Mouse (Mus musculus) neural tube, embryonic 12.5 days (tissue): ENCODE results near the gene Anapc2. TPM values are rescaled to one million over a fixed set of nuclear protein-coding genes. Genes with fewer than 3 reads are reported as not detected.
A peak's percentile ranks its signal among the peaks of the same experiment; 100 is the strongest.

Experiments used
- ATAC-seq: fragments of 200-750 bp; cut with Nextera tagmentation; 2 replicates; pipeline ENCODE4 v1.8.0; 2017; ENCODE audit warnings: low read depth, mild to moderate bottlenecking, moderate TSS enrichment, moderate library complexity; ENCODE audit not compliant: low FRiP score
- H3K27ac ChIP-seq: fragments of 300-500 bp; sonication (generic); 2 replicates; pipeline ENCODE4 v1.5.1; 2016
- H3K27me3 ChIP-seq: fragments of 300-500 bp; sonication (generic); replicated peaks from 2 replicates; pipeline ENCODE4 v1.6.1; 2016; ENCODE audit warnings: mild to moderate bottlenecking
- H3K36me3 ChIP-seq: fragments of 300-500 bp; sonication (generic); 2 replicates; pipeline ENCODE4 v1.6.1; 2016; ENCODE audit warnings: mild to moderate bottlenecking
- H3K4me1 ChIP-seq: fragments of 300-500 bp; sonication (generic); 2 replicates; pipeline ENCODE4 v1.6.1; 2016
- H3K4me2 ChIP-seq: fragments of 300-500 bp; sonication (generic); replicated peaks from 2 replicates; pipeline ENCODE4 v1.6.1; 2016; ENCODE audit warnings: mild to moderate bottlenecking
- H3K4me3 ChIP-seq: fragments of 300-500 bp; sonication (generic); 2 replicates; pipeline ENCODE4 v1.5.1; 2016
- H3K9ac ChIP-seq: fragments of 300-500 bp; sonication (generic); 2 replicates; pipeline ENCODE4 v1.6.1; 2016; ENCODE audit warnings: mild to moderate bottlenecking
- H3K9me3 ChIP-seq: fragments of 300-500 bp; sonication (generic); 2 replicates; pipeline ENCODE4 v1.6.1; 2016; ENCODE audit warnings: mild to moderate bottlenecking
- WGBS: fragments of 180-500 bp; shearing (Covaris S2); methylation state at CpG from one replicate; pipeline ENCODE4 v1.1.7; 2016; 5-methylcytosine and 5-hydroxymethylcytosine counted together
- polyA plus RNA-seq: library from polyadenylated mRNA; unstranded; fragments of >200 nt; fragmentation: Nextera tagmentation; extraction: Ambion mirVana; gene quantifications from 2 replicates; pipeline ENCODE4 v1.2.1, GENCODE M21; 2016

The Anapc2 gene
- polyA plus RNA-seq, 1 experiment from 2014 or later: 142 TPM

DNA sequence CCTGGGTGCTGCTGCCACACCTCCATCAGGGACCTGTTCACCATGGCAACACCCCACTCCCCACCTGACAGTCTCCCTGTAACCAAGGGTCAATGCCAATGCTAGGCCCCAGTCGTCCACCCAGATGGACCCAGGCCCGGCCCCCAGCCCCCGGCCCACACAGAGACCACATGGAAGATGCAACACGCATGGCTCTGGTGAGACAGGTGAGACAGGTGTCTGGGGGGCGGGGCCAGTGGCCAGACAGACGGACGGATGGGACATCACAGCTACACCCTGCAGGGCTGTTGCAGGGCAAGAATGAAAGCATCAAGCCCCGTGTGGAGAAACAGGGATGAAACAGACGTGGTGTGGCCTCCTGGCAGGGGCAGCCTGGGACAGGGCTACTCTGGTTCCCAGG lies 21.4 kb downstream of the Anapc2 start:
- H3K4me3 ChIP-seq: no peak overlapping the region
- no peak overlapping the region for H3K27ac ChIP-seq
- H3K9ac ChIP-seq: no peak overlapping the region
- peaks cover 23% of the 10 kb centered on the region for H3K4me1 ChIP-seq
- H3K27me3 ChIP-seq: peaks cover 87% of the 10 kb centered on the region
- no peaks in the 10 kb centered on the region for H3K36me3 ChIP-seq
- no peak overlapping the region for H3K4me2 ChIP-seq
- 77% methylated on average over 9 of the region's 9 CpGs for WGBS
- ATAC-seq: no peak
- no peaks in the 10 kb centered on the region for H3K9me3 ChIP-seq

DNA sequence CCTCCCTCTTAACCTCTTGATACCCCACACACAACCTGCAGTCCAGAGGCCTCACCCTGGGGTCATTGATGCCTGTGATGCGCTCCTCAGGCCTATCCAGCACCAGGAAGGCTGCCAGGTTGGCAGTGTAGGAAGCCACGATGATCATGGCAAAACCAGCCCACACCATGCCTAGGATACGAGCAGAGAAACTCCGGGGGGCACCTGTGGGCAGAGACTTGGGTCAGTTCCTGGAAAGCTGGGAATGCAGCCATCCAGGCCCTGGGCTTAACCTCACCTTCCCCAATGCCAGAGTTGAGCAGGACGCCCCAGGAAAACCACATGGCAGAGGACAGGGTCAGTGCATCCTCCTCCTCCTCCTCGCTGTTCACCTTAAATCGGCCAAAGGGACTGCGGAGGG lies 24.8 kb downstream of the Anapc2 start:
- Histone ChIP-seq H3K27ac (no peak overlapping the region), H3K4me2 (no peak overlapping the region), H3K27me3 (peaks cover 56% of the 10 kb centered on the region), H3K9ac (no peak overlapping the region), H3K36me3 (no peaks in the 10 kb centered on the region), H3K4me3 (no peak overlapping the region), H3K4me1 (peaks cover 5% of the 10 kb centered on the region), H3K9me3 (no peaks in the 10 kb centered on the region)
- ATAC-seq: no peak
- WGBS: 82% methylated on average over 8 of the region's 8 CpGs

DNA sequence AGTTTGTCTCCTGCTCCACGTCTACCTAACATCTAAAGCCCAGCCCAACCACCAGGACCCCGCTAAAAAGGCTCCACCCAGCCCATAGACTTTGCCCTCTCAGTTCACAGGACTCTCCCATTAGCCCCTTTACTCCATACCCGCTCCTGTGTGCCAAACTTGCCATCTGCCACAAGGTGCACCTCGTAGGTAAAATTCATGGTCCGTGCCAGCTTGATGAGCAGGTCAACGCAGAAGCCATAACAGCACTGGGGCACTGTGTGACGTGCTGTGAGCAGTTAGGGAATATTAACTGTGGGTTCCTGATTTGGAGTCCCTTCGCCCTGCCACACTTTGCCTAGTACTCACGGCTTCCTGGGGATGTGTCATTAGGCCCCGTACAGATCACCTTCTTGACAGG lies 25.8 kb downstream of the Anapc2 start:
- Histone ChIP-seq H3K36me3 (no peaks in the 10 kb centered on the region), H3K9me3 (no peaks in the 10 kb centered on the region), H3K4me2 (no peak overlapping the region), H3K27me3 (peaks cover 51% of the 10 kb centered on the region), H3K4me1 (no peaks in the 10 kb centered on the region), H3K4me3 (no peak overlapping the region), H3K9ac (no peak overlapping the region), H3K27ac (no peak overlapping the region)
- no peak for ATAC-seq
- WGBS: 79% methylated on average over 10 of the region's 10 CpGs

DNA sequence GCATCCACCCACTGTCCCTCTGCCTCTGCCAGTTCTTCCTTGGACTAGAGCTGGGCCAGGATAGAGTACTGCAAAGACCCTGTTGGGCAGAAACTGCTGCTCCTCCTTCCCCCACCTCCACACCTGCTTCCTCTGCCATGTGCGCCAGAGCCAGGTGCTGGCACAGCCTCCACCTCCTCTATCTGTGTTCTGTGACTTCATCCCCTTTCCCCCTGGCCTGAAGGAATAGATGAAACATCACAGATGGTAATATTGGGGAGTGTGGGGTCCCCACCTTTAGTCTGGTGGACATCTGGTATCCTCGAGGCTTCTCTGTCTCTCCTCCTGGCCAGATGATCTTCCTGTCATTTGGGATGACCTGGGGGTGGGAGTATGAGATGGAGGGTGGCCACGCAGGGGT lies 31.2 kb downstream of the Anapc2 start:
- H3K27ac ChIP-seq: no peak overlapping the region
- no peak overlapping the region for H3K4me2 ChIP-seq
- no peaks in the 10 kb centered on the region for H3K9me3 ChIP-seq
- H3K36me3 ChIP-seq: no peaks in the 10 kb centered on the region
- H3K4me3 ChIP-seq: no peak overlapping the region
- WGBS: 66% methylated on average over 3 of the region's 3 CpGs
- peaks cover 57% of the 10 kb centered on the region for H3K27me3 ChIP-seq
- ATAC-seq: no peak
- no peak overlapping the region for H3K9ac ChIP-seq
- peaks cover 13% of the 10 kb centered on the region; the same call in 1 of the 2 replicates for H3K4me1 ChIP-seq

DNA sequence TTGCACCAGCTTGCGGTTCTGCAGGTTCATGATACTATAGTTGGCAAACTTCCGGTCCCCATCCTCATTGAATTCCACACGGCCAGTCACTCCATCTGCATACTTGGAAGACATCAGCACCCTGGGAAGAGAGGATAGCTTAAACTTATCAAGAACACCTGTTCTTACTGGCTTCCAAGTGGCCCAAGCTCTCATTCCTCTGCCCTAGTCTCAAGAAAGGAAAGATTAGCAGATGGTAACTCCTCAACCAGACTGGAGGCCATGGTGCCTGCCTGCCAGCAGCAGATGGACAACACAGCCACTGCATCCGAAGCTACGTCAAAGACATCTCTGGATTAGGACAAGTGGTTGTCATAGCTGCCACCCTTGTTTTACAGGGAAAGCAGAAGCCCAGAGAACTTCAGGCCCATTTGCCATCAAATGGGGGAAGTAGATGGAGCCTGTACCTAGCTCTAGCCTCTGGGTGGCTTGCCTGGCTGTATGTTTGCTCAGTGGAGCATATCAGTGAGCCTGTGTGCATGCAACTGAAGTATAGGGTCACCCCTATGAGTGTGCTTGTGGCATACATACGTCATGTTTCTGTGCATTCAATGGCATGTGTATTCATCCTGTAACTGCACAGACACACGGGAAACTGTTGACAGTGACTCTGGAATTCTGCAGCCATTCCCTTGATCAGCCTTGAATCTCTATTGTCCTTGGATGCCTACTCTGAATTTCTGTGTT lies 31.8 kb downstream of the Anapc2 start:
- peaks cover 63% of the 10 kb centered on the region for H3K27me3 ChIP-seq
- H3K4me2 ChIP-seq: peak overlapping the region; percentile 85
- no peaks in the 10 kb centered on the region for H3K9me3 ChIP-seq
- peak overlapping the region; percentile 39; the same call in 1 of the 2 replicates for H3K4me3 ChIP-seq
- no peak overlapping the region for H3K27ac ChIP-seq
- ATAC-seq: no peak
- 77% methylated on average over 7 of the region's 7 CpGs for WGBS
- H3K9ac ChIP-seq: no peak overlapping the region
- H3K4me1 ChIP-seq: peaks cover 13% of the 10 kb centered on the region; the same call in 1 of the 2 replicates
- no peaks in the 10 kb centered on the region for H3K36me3 ChIP-seq

DNA sequence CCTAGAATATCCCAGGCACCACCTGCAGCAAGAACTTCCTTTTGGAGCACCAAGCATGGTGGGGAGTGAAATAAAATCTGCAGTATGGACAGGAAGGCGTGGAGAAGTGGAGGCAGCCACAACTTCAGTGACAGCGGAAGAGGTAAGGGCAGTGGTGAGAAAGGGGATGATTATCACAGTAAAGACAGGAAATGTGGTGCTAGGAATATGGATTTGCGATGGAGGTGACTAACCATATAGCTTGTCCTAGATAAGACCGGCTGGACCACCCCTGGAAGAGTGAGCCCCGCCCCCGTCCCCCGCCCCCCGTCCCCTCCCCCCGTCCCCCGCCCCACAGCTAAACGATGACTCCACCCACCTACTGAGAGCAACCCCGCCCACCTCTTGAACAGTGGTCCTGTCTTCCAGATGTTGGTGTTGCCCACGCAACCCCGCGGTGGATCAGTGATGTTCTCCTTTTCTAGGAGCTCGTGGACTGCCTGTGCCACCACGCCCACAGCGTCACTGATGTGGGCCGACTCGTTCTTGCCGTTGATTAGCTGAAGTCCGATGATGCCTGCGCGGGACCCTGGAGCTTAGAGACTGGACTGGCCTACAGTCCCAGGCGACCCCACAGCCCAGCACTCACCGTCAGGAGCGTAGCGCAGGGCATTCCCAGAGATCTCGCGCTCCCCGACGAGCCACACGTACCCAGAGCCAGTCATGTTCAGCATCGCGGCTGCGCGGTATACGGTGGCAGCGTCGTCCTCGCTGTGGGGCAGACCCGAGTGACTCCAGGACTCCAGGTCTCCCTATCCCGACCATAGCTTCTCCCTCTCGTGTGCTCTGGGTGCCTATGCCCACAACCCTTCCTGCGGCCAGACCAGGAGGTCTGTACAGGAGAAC lies 32.6 kb downstream of the Anapc2 start:
- Histone ChIP-seq H3K9me3 (no peaks in the 10 kb centered on the region), H3K4me3 (peak overlapping the region; percentile 39), H3K27me3 (peaks cover 70% of the 10 kb centered on the region), H3K36me3 (no peaks in the 10 kb centered on the region), H3K27ac (no peak overlapping the region), H3K9ac (peak overlapping the region; percentile 56), H3K4me1 (peaks cover 13% of the 10 kb centered on the region; the same call in 1 of the 2 replicates), H3K4me2 (peak overlapping the region; percentile 85)
- peak; percentile 79 for ATAC-seq
- 2% methylated on average over 45 of the region's 45 CpGs for WGBS

DNA sequence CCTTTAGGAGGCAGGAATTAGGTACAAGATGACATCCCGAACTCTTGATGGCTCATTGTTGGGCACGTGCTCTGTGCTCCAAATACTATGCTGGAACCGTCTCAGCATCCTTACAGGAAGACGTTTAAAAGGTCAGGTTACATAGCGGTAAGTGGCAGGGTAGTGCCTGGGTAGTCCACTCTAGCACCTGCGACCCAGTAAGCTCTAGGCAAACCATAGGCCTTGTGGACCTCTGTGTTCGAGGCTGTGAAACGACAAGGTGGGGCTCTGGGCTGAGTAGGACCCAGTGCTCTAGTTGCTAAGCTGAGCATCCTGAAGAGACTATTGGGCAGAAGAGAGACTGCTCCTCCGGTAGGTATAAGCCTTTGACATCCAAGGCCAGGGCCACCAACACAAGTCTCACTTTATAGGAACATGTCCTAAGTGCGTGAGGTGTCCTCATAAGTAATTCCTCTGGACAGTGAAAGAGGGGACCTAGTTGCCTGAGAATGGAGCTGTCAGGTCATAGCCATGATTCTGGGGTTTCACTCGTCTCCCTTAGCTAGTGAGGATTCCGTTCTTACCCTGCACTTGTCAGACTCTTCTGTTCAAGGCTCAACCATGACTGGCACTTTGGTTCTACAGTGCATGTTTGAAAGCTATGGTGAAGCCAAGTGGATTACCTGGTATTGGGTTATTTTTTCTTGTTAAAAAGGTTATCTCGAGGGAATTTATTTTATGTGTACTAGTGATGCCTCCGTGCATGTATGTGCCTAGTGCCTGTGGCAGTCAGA lies 33.5 kb downstream of the Anapc2 start:
- peak overlapping the region; percentile 56 for H3K9ac ChIP-seq
- H3K9me3 ChIP-seq: no peaks in the 10 kb centered on the region
- no peaks in the 10 kb centered on the region for H3K36me3 ChIP-seq
- H3K27ac ChIP-seq: no peak overlapping the region
- ATAC-seq: peak; percentile 39; the same call in 1 of the 2 replicates
- peaks cover 79% of the 10 kb centered on the region for H3K27me3 ChIP-seq
- peak overlapping the region; percentile 85 for H3K4me2 ChIP-seq
- 49% methylated on average over 14 of the region's 14 CpGs for WGBS
- H3K4me3 ChIP-seq: peak overlapping the region; percentile 39; the same call in 1 of the 2 replicates
- H3K4me1 ChIP-seq: peaks cover 13% of the 10 kb centered on the region; the same call in 1 of the 2 replicates

DNA sequence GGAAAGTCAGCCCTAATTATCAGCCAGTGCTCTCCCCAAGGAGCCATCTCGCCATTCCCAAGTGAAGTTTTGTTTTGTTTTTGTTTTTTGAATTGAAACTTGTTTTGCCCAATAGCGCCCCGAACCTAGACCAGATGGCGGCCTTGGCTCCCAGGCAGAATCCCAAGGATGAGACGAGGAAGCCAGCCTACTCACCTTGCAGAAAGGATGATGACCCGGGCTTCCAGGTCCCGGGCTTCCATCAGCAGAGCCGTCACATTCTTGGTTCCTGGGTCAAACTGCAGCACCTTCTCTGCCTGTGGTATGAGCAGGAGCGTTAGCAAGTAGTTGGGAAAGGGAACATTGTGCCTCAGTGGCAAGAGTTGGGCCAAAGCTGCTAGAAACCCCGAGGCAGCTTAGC lies 37.9 kb downstream of the Anapc2 start:
- Histone ChIP-seq H3K4me2 (no peak overlapping the region), H3K4me3 (no peak overlapping the region), H3K9ac (no peak overlapping the region), H3K36me3 (no peaks in the 10 kb centered on the region), H3K9me3 (no peaks in the 10 kb centered on the region), H3K27me3 (peaks cover 93% of the 10 kb centered on the region), H3K4me1 (0 out of 2 replicates have a peak, but pooled peaks cover 5% of the 10 kb centered on the region), H3K27ac (no peak overlapping the region)
- no peak for ATAC-seq
- 55% methylated on average over 10 of the region's 10 CpGs for whole genome bisulfite sequencing

DNA sequence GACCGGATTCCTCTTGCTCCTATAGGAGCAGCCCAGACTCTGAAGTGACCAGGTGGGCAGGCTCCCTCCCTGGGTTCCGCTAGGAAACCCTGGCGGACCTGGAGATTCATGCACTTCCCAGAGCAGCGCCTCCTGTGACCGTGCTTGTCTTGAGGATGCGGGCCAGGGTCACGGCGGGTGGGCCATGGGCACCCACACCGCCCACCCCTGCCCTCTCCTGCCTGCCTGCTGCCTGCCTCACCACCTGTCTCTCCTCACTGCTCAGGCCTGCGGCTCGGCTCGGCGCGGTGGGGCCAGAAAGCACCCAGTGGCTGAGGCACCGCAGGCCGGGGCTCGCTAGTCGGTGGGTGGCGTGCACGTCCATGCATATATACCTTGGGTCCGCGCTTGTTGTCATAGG lies 38.7 kb downstream of the Anapc2 start:
- H3K9ac ChIP-seq: no peak overlapping the region
- H3K4me3 ChIP-seq: peak overlapping the region; percentile 11; the same call in 1 of the 2 replicates
- no peak overlapping the region for H3K27ac ChIP-seq
- H3K36me3 ChIP-seq: no peaks in the 10 kb centered on the region
- no peaks in the 10 kb centered on the region for H3K4me1 ChIP-seq
- no peaks in the 10 kb centered on the region for H3K9me3 ChIP-seq
- WGBS: 1% methylated on average over 22 of the region's 22 CpGs
- no peak overlapping the region for H3K4me2 ChIP-seq
- ATAC-seq: no peak
- peaks cover 93% of the 10 kb centered on the region for H3K27me3 ChIP-seq

DNA sequence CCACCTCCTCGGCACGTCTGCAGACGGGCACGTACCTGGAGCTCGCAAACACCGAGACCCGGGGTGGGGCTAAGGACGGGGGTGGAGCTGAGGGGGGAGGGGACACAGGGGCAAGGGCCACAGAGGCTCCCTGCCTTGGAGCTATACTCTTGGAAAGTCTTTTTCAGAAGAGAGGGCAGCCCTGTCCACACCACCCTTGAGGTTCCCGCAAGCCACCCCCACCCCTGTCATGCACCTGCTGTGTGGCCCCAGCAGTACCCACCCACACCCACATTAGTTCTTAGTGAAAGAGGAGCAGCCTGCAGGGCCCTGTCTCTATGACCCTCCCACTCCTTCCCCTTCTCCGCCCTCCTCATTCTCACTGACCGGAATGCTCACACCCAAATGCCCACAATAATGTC lies 39.2 kb downstream of the Anapc2 start:
- Histone ChIP-seq H3K36me3 (no peaks in the 10 kb centered on the region), H3K27me3 (peaks cover 93% of the 10 kb centered on the region), H3K9me3 (no peaks in the 10 kb centered on the region), H3K4me3 (no peak overlapping the region), H3K9ac (no peak overlapping the region), H3K4me2 (no peak overlapping the region), H3K27ac (no peak overlapping the region), H3K4me1 (no peaks in the 10 kb centered on the region)
- 5% methylated on average over 11 of the region's 11 CpGs for WGBS
- ATAC-seq: no peak

DNA sequence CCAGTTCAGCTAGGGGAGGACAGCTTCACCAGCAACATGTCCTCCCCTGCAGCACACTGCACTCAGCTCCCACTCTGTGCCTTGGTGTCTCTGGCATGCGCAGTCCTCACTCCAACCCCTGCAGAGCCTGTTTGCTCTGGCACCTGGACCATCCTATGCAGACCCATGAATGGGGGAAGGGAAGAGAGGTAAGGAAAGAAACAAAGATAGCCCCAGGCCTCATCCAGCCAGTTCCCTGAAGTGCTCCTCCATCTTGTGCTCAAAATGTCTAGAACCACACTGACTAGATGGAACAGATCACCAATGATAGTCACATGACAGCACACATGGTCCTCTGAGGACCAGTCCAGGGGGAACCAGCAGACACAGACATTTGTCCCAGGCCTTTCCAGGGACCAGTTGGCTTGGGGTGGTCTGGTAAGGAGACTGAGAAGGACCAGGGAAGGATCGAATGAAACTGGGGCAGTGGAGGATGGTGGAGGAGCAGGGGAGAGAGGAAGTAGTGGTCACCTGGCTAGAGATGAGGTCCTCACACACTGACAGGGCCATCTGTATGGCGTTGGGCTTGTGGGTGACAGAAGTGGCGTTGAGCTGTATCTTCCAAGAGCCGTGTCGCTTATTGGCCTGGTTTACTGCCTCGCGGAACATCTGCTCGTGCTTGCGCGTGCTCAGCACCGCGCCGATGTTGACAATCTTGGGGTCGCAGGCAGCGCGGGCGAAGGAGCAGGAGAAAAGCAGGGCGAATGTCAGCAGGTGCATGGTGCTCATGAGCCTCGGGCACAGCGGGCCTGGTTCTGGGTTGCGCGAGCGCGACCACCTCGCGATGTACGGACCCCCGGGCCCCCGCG lies 46.1 kb downstream of the Anapc2 start:
- Histone ChIP-seq H3K27ac (no peak overlapping the region), H3K36me3 (no peaks in the 10 kb centered on the region), H3K9me3 (no peaks in the 10 kb centered on the region), H3K4me3 (peak overlapping the region; percentile 41), H3K9ac (peak overlapping the region; percentile 47; the same call in 1 of the 2 replicates), H3K27me3 (peaks cover 66% of the 10 kb centered on the region), H3K4me1 (0 out of 2 replicates have a peak, but pooled peaks cover 6% of the 10 kb centered on the region), H3K4me2 (peak overlapping the region; percentile 72)
- peak; percentile 56 for ATAC-seq
- WGBS: 5% methylated on average over 31 of the region's 31 CpGs
